Mouse (Mus musculus): Measurements from ENCODE around the gene Cdk7. TPM values are rescaled to one million over a fixed set of nuclear protein-coding genes. Genes with fewer than 3 reads are reported as not detected.

The Cdk7 gene
- 40.2 and 50.5 TPM in 2 replicates for polyA plus RNA-seq (2015; fragmentation: Nextera tagmentation; extraction: Ambion mirVana)

- Histone ChIP-seq H3K27me3 (replicated peaks) (no peaks in the 10 kb centered on the region), H3K9me3 (replicated peaks) (no peaks in the 10 kb centered on the region), H3K36me3 (peaks cover 17% of the 10 kb centered on the region), H3K4me3 (replicated peaks) (peak within 1 kb of the TSS; percentile 93), H3K4me2 (peak within 1 kb of the TSS; percentile 84), H3K27ac (replicated peaks) (peak within 1 kb of the TSS; percentile 89), H3K4me1 (peaks cover 18% of the 10 kb centered on the region), H3K9ac (replicated peaks) (peak within 1 kb of the TSS; percentile 92)
- ATAC-seq (ENCODE audit: low FRiP score), result peak; percentile 99
- 0% methylated on average over 19 of the region's 19 CpGs for WGBS
Measured at GRCm38 (mm10) chr13:100730861-100731176, at the start of gene Cdk7. TSS of gene Cdk7 (minus strand) at chr13:100730939.

- Histone ChIP-seq H3K9me3 (replicated peaks) (no peaks in the 10 kb centered on the region), H3K27me3 (replicated peaks) (no peaks in the 10 kb centered on the region), H3K27ac (replicated peaks) (no peak overlapping the region), H3K36me3 (no peaks in the 10 kb centered on the region), H3K9ac (replicated peaks) (no peak overlapping the region), H3K4me3 (replicated peaks) (no peak overlapping the region), H3K4me1 (peaks cover 15% of the 10 kb centered on the region), H3K4me2 (no peak overlapping the region)
- WGBS, result 82% methylated on average over 3 of the region's 3 CpGs
- ATAC-seq (ENCODE audit: low FRiP score), result no peak
Measured at GRCm38 (mm10) chr13:100777491-100777890, 46.8 kb upstream of the Cdk7 start.

GRCm38 (mm10) chr13:100776710-100777109 is 46.0 kb upstream of the Cdk7 start:
- peaks cover 15% of the 10 kb centered on the region for H3K4me1 ChIP-seq
- H3K9me3 ChIP-seq (replicated peaks), result no peaks in the 10 kb centered on the region
- no peak overlapping the region for H3K27ac ChIP-seq (replicated peaks)
- ATAC-seq (ENCODE audit: low FRiP score), result no peak
- WGBS, result 65% methylated on average over 6 of the region's 6 CpGs
- no peaks in the 10 kb centered on the region for H3K27me3 ChIP-seq (replicated peaks)
- H3K9ac ChIP-seq (replicated peaks), result no peak overlapping the region
- H3K4me2 ChIP-seq, result peak overlapping the region; percentile 100; the same call in 1 of the 2 replicates
- no peak overlapping the region for H3K4me3 ChIP-seq (replicated peaks)
- H3K36me3 ChIP-seq, result no peaks in the 10 kb centered on the region

- no peaks in the 10 kb centered on the region for H3K9me3 ChIP-seq (replicated peaks)
- H3K27ac ChIP-seq (replicated peaks), result peak overlapping the region; percentile 42
- peaks cover 15% of the 10 kb centered on the region for H3K4me1 ChIP-seq
- H3K36me3 ChIP-seq, result no peaks in the 10 kb centered on the region
- ATAC-seq (ENCODE audit: low FRiP score), result no peak
- peak overlapping the region; percentile 68 for H3K4me3 ChIP-seq (replicated peaks)
- no peaks in the 10 kb centered on the region for H3K27me3 ChIP-seq (replicated peaks)
- WGBS, result 12% methylated on average over 8 of the region's 8 CpGs
- H3K9ac ChIP-seq (replicated peaks), result peak overlapping the region; percentile 60; the same call in 1 of the 2 replicates
- H3K4me2 ChIP-seq, result peak overlapping the region; percentile 100
Measured at GRCm38 (mm10) chr13:100776056-100776419, 45.3 kb upstream of the Cdk7 start.

GRCm38 (mm10) chr13:100775252-100776055 is 44.7 kb upstream of the Cdk7 start, which contains the start of gene Cenph:
TSS of gene Cenph (minus strand) at chr13:100775899.
- H3K4me1 ChIP-seq, result peaks cover 15% of the 10 kb centered on the region
- peak within 1 kb of the TSS; percentile 60 for H3K9ac ChIP-seq (replicated peaks)
- ATAC-seq (ENCODE audit: low FRiP score), result peak; percentile 97
- H3K4me3 ChIP-seq (replicated peaks), result peak within 1 kb of the TSS; percentile 68
- H3K4me2 ChIP-seq, result peak within 1 kb of the TSS; percentile 100
- no peaks in the 10 kb centered on the region for H3K27me3 ChIP-seq (replicated peaks)
- WGBS, result under 1% methylated on average over 46 of the region's 46 CpGs
- peak within 1 kb of the TSS; percentile 42 for H3K27ac ChIP-seq (replicated peaks)
- no peaks in the 10 kb centered on the region for H3K36me3 ChIP-seq
- H3K9me3 ChIP-seq (replicated peaks), result no peaks in the 10 kb centered on the region

GRCm38 (mm10) chr13:100774704-100775103 is 44.0 kb upstream of the Cdk7 start:
- no peaks in the 10 kb centered on the region for H3K27me3 ChIP-seq (replicated peaks)

GRCm38 (mm10) chr13:100755329-100755728 is 24.6 kb upstream of the Cdk7 start:
- no peak for ATAC-seq (ENCODE audit: low FRiP score)

More at GRCm38 (mm10) chr13:100774704-100775103, 44.0 kb upstream of the Cdk7 start:
- no peaks in the 10 kb centered on the region for H3K36me3 ChIP-seq
- peak overlapping the region; percentile 68; the same call in 1 of the 2 replicates for H3K4me3 ChIP-seq (replicated peaks)
- peak overlapping the region; percentile 100 for H3K4me2 ChIP-seq
- no peak for ATAC-seq (ENCODE audit: low FRiP score)
- H3K4me1 ChIP-seq, result peaks cover 15% of the 10 kb centered on the region
- H3K27ac ChIP-seq (replicated peaks), result no peak overlapping the region
- H3K9ac ChIP-seq (replicated peaks), result no peak overlapping the region
- H3K9me3 ChIP-seq (replicated peaks), result no peaks in the 10 kb centered on the region

GRCm38 (mm10) chr13:100754186-100754585 is 23.4 kb upstream of the Cdk7 start:
- no peak for ATAC-seq (ENCODE audit: low FRiP score)
- 71% methylated on average over 4 of the region's 4 CpGs for WGBS
- no peaks in the 10 kb centered on the region for H3K27me3 ChIP-seq (replicated peaks)
- H3K4me2 ChIP-seq, result no peak overlapping the region
- no peak overlapping the region for H3K9ac ChIP-seq (replicated peaks)
- H3K36me3 ChIP-seq, result no peaks in the 10 kb centered on the region
- no peaks in the 10 kb centered on the region for H3K4me1 ChIP-seq
- no peak overlapping the region for H3K4me3 ChIP-seq (replicated peaks)
- H3K27ac ChIP-seq (replicated peaks), result no peak overlapping the region
- H3K9me3 ChIP-seq (replicated peaks), result no peaks in the 10 kb centered on the region

More at GRCm38 (mm10) chr13:100755329-100755728, 24.6 kb upstream of the Cdk7 start:
- Histone ChIP-seq H3K9ac (replicated peaks) (no peak overlapping the region), H3K36me3 (no peaks in the 10 kb centered on the region), H3K9me3 (replicated peaks) (no peaks in the 10 kb centered on the region), H3K4me2 (no peak overlapping the region), H3K4me3 (replicated peaks) (no peak overlapping the region), H3K27me3 (replicated peaks) (no peaks in the 10 kb centered on the region), H3K4me1 (no peaks in the 10 kb centered on the region), H3K27ac (replicated peaks) (no peak overlapping the region)
- 95% methylated on average over 2 of the region's 2 CpGs for WGBS

- Histone ChIP-seq H3K4me3 (replicated peaks) (no peak overlapping the region), H3K9me3 (replicated peaks) (no peaks in the 10 kb centered on the region), H3K9ac (replicated peaks) (no peak overlapping the region), H3K27me3 (replicated peaks) (no peaks in the 10 kb centered on the region), H3K4me2 (no peak overlapping the region), H3K4me1 (no peaks in the 10 kb centered on the region), H3K36me3 (no peaks in the 10 kb centered on the region), H3K27ac (replicated peaks) (no peak overlapping the region)
- 88% methylated on average over 6 of the region's 6 CpGs for WGBS
- no peak for ATAC-seq (ENCODE audit: low FRiP score)
Measured at GRCm38 (mm10) chr13:100753011-100753410, 22.3 kb upstream of the Cdk7 start.

GRCm38 (mm10) chr13:100752529-100752928 is 21.8 kb upstream of the Cdk7 start:
- Histone ChIP-seq H3K9ac (replicated peaks) (no peak overlapping the region), H3K27me3 (replicated peaks) (no peaks in the 10 kb centered on the region), H3K36me3 (no peaks in the 10 kb centered on the region), H3K4me1 (no peaks in the 10 kb centered on the region), H3K27ac (replicated peaks) (no peak overlapping the region), H3K4me2 (no peak overlapping the region), H3K4me3 (replicated peaks) (no peak overlapping the region), H3K9me3 (replicated peaks) (no peaks in the 10 kb centered on the region)
- WGBS, result 93% methylated on average over 8 of the region's 8 CpGs
- no peak for ATAC-seq (ENCODE audit: low FRiP score)

- Histone ChIP-seq H3K36me3 (no peaks in the 10 kb centered on the region), H3K4me2 (no peak overlapping the region), H3K9ac (replicated peaks) (no peak overlapping the region), H3K4me1 (no peaks in the 10 kb centered on the region), H3K4me3 (replicated peaks) (no peak overlapping the region), H3K27ac (replicated peaks) (no peak overlapping the region), H3K9me3 (replicated peaks) (no peaks in the 10 kb centered on the region), H3K27me3 (replicated peaks) (no peaks in the 10 kb centered on the region)
- WGBS, result 86% methylated on average over 3 of the region's 3 CpGs
- no peak for ATAC-seq (ENCODE audit: low FRiP score)
Measured at GRCm38 (mm10) chr13:100751402-100751801, 20.7 kb upstream of the Cdk7 start.

- Histone ChIP-seq H3K9me3 (replicated peaks) (no peaks in the 10 kb centered on the region), H3K27ac (replicated peaks) (no peak overlapping the region), H3K4me2 (no peak overlapping the region), H3K4me3 (replicated peaks) (no peak overlapping the region), H3K36me3 (no peaks in the 10 kb centered on the region), H3K27me3 (replicated peaks) (no peaks in the 10 kb centered on the region), H3K9ac (replicated peaks) (no peak overlapping the region), H3K4me1 (no peaks in the 10 kb centered on the region)
- 82% methylated on average over 5 of the region's 5 CpGs for WGBS
- ATAC-seq (ENCODE audit: low FRiP score), result no peak
Measured at GRCm38 (mm10) chr13:100750799-100751198, 20.1 kb upstream of the Cdk7 start.
